Mouse (Mus musculus) MEL (cell line): ENCODE measurements around the gene Stk10.

Experiments
- CTCF ChIP-seq, 3 experiments: IDR thresholded peaks in 2 of 3; conservative IDR thresholded peaks in 1 of 3; 2 replicates each; pipeline ENCODE4 v1.5.1; 2011 to 2012; ENCODE audit warnings: low read length in 3 of 3, low read depth in 2 of 3, mild to moderate bottlenecking in 2 of 3, improper control_type of control experiment in 1 of 3, inconsistent platforms in 1 of 3, mixed read lengths in 1 of 3, moderate library complexity in 1 of 3; ENCODE audit not compliant: control insufficient read depth in 1 of 3, insufficient read depth in 1 of 3, poor library complexity in 1 of 3, severe bottlenecking in 1 of 3
- MEF2A ChIP-seq: IDR thresholded peaks from 2 replicates; pipeline ENCODE4 v1.6.1; 2014; ENCODE audit warnings: low read depth, mild to moderate bottlenecking, inconsistent platforms, low read length, improper control_type of control experiment; ENCODE audit not compliant: poor library complexity, insufficient replicate concordance, severe bottlenecking; ENCODE audit errors: extremely low read depth
- MYC ChIP-seq: IDR thresholded peaks from 2 replicates; pipeline ENCODE4 v1.6.1; 2011; ENCODE audit warnings: low read depth, mild to moderate bottlenecking, low read length, improper control_type of control experiment, moderate library complexity
- NELFE ChIP-seq: IDR thresholded peaks from 2 replicates; pipeline ENCODE4 v1.6.1; 2011; ENCODE audit warnings: low read depth, low read length, improper control_type of control experiment
- RAD21 ChIP-seq: IDR thresholded peaks from 2 replicates; pipeline ENCODE4 v1.6.1; 2011; ENCODE audit warnings: mild to moderate bottlenecking, low read depth, low read length, improper control_type of control experiment
- SIN3A ChIP-seq: IDR thresholded peaks from 2 replicates; pipeline ENCODE4 v1.6.1; 2012; ENCODE audit warnings: low read length, improper control_type of control experiment, inconsistent platforms

GRCm38 (mm10) chr11:32555103-32555689, 22.1 kb downstream of the Stk10 start:
- no peak for TF ChIP-seq SIN3A
- no peak for TF ChIP-seq RAD21
- no peak for TF ChIP-seq CTCF (IDR thresholded peaks at IDR 0.05 in 2 of 3, conservative IDR thresholded peaks at IDR 0.05 in 1 of 3; ENCODE audit: control insufficient read depth in 1 of 3, insufficient read depth in 1 of 3, low read depth in 2 of 3, low read length in 3 of 3, poor library complexity in 1 of 3, severe bottlenecking in 1 of 3)
- TF ChIP-seq MEF2A, result no peak
- TF ChIP-seq MYC, result no peak
- no peak for TF ChIP-seq NELFE
